Mouse (Mus musculus) stomach, embryonic 15.5 days (tissue): ENCODE results near the gene Bco2. TPM values are rescaled to one million over a fixed set of nuclear protein-coding genes. Genes with fewer than 3 reads are reported as not detected.

Experiments used
- ATAC-seq: fragments of 200-750 bp; cut with Nextera tagmentation; 2 replicates; pipeline ENCODE4 v1.8.0; 2017; ENCODE audit warnings: low read depth, moderate number of reproducible peaks, moderate TSS enrichment; ENCODE audit not compliant: insufficient read depth, low FRiP score
- H3K27ac ChIP-seq: fragments of 300-500 bp; sonication (generic); 2 replicates; pipeline ENCODE4 v1.5.1; 2015; ENCODE audit warnings: mild to moderate bottlenecking, inconsistent platforms
- H3K27me3 ChIP-seq: fragments of 300-500 bp; sonication (generic); replicated peaks from 2 replicates; pipeline ENCODE4 v1.6.1; 2015; ENCODE audit warnings: inconsistent platforms
- H3K36me3 ChIP-seq: fragments of 300-500 bp; sonication (generic); 2 replicates; pipeline ENCODE4 v1.6.1; 2015; ENCODE audit warnings: inconsistent platforms
- H3K4me1 ChIP-seq: fragments of 300-500 bp; sonication (generic); 2 replicates; pipeline ENCODE4 v1.6.1; 2015; ENCODE audit warnings: inconsistent platforms
- H3K4me2 ChIP-seq: fragments of 300-500 bp; sonication (generic); 2 replicates; pipeline ENCODE4 v1.6.1; 2015; ENCODE audit warnings: mild to moderate bottlenecking, inconsistent platforms
- H3K4me3 ChIP-seq: fragments of 300-500 bp; sonication (generic); replicated peaks from 2 replicates; pipeline ENCODE4 v1.5.1; 2015; ENCODE audit warnings: inconsistent platforms
- H3K9ac ChIP-seq: fragments of 300-500 bp; sonication (generic); 2 replicates; pipeline ENCODE4 v1.6.1; 2015; ENCODE audit warnings: inconsistent platforms
- H3K9me3 ChIP-seq: fragments of 300-500 bp; sonication (generic); 2 replicates; pipeline ENCODE4 v1.6.1; 2016; ENCODE audit warnings: inconsistent platforms
- WGBS: fragments of 180-500 bp; shearing (Covaris S2); methylation state at CpG from one replicate; pipeline ENCODE4 v1.1.7; 2015; 5-methylcytosine and 5-hydroxymethylcytosine counted together
- polyA plus RNA-seq: library from polyadenylated mRNA; unstranded; fragments of >200 nt; fragmentation: Nextera tagmentation; extraction: Ambion mirVana; gene quantifications from 2 replicates; pipeline ENCODE4 v1.2.1, GENCODE M21; 2015

The Bco2 gene
- polyA plus RNA-seq, 1 experiment from 2014 or later = 1.1 TPM

GRCm38 (mm10) chr9:50528293-50528892 is 26.6 kb downstream of the Bco2 start, which contains the start of gene Pts:
Gene Pts (minus strand): TSS chr9:50528724.
- peak within 1 kb of the TSS; percentile 69 for H3K4me2 ChIP-seq
- no peaks in the 10 kb centered on the region for H3K27me3 ChIP-seq
- under 1% methylated on average over 54 of the region's 54 CpGs for WGBS
- H3K9ac ChIP-seq = peak within 1 kb of the TSS; percentile 66; the same call in 1 of the 2 replicates
- no peaks in the 10 kb centered on the region for H3K36me3 ChIP-seq
- no peaks in the 10 kb centered on the region for H3K9me3 ChIP-seq
- peak within 1 kb of the TSS; percentile 71; the same call in 1 of the 2 replicates for H3K27ac ChIP-seq
- H3K4me3 ChIP-seq = peak within 1 kb of the TSS; percentile 88
- H3K4me1 ChIP-seq = peaks cover 10% of the 10 kb centered on the region
- ATAC-seq = peak; percentile 97

GRCm38 (mm10) chr9:50527860-50528259 is 27.1 kb downstream of the Bco2 start:
- Histone ChIP-seq H3K4me2 (peak overlapping the region; percentile 69), H3K36me3 (no peaks in the 10 kb centered on the region), H3K9me3 (no peaks in the 10 kb centered on the region), H3K4me1 (peaks cover 10% of the 10 kb centered on the region), H3K27ac (no peak overlapping the region), H3K9ac (peak overlapping the region; percentile 66; the same call in 1 of the 2 replicates), H3K27me3 (no peaks in the 10 kb centered on the region), H3K4me3 (peak overlapping the region; percentile 88)
- WGBS = 29% methylated on average over 7 of the region's 7 CpGs
- no peak for ATAC-seq

- H3K4me2 ChIP-seq = no peak overlapping the region
- no peak overlapping the region for H3K9ac ChIP-seq
- 75% methylated on average over 5 of the region's 5 CpGs for WGBS
- H3K27me3 ChIP-seq = no peaks in the 10 kb centered on the region
- H3K9me3 ChIP-seq = no peaks in the 10 kb centered on the region
- H3K27ac ChIP-seq = no peak overlapping the region
- ATAC-seq = no peak
- H3K4me1 ChIP-seq = peaks cover 10% of the 10 kb centered on the region
- H3K4me3 ChIP-seq = no peak overlapping the region
- no peaks in the 10 kb centered on the region for H3K36me3 ChIP-seq
Observed at GRCm38 (mm10) chr9:50525585-50525984, 29.4 kb downstream of the Bco2 start.

- H3K36me3 ChIP-seq = no peaks in the 10 kb centered on the region
- ATAC-seq = no peak
- no peak overlapping the region for H3K4me3 ChIP-seq
- peaks cover 10% of the 10 kb centered on the region for H3K4me1 ChIP-seq
- H3K9me3 ChIP-seq = no peaks in the 10 kb centered on the region
- H3K27ac ChIP-seq = no peak overlapping the region
- H3K9ac ChIP-seq = no peak overlapping the region
- H3K4me2 ChIP-seq = no peak overlapping the region
- H3K27me3 ChIP-seq = no peaks in the 10 kb centered on the region
- 89% methylated on average over 5 of the region's 5 CpGs for WGBS
Observed at GRCm38 (mm10) chr9:50524936-50525335, 30.0 kb downstream of the Bco2 start.

- Histone ChIP-seq H3K9me3 (no peaks in the 10 kb centered on the region), H3K4me2 (no peak overlapping the region), H3K4me1 (peaks cover 4% of the 10 kb centered on the region), H3K27me3 (no peaks in the 10 kb centered on the region), H3K27ac (no peak overlapping the region), H3K4me3 (no peak overlapping the region), H3K36me3 (no peaks in the 10 kb centered on the region), H3K9ac (no peak overlapping the region)
- 72% methylated on average over 5 of the region's 5 CpGs for WGBS
- ATAC-seq = no peak
Observed at GRCm38 (mm10) chr9:50522574-50522973, 32.4 kb downstream of the Bco2 start.

GRCm38 (mm10) chr9:50521562-50521961 is 33.4 kb downstream of the Bco2 start:
- H3K36me3 ChIP-seq = no peaks in the 10 kb centered on the region
- H3K27me3 ChIP-seq = no peaks in the 10 kb centered on the region
- H3K9me3 ChIP-seq = no peaks in the 10 kb centered on the region
- ATAC-seq = no peak
- no peak overlapping the region for H3K4me3 ChIP-seq
- H3K27ac ChIP-seq = no peak overlapping the region
- no peaks in the 10 kb centered on the region for H3K4me1 ChIP-seq
- 66% methylated on average over 2 of the region's 2 CpGs for WGBS
- no peak overlapping the region for H3K4me2 ChIP-seq
- no peak overlapping the region for H3K9ac ChIP-seq

- Histone ChIP-seq H3K4me2 (no peak overlapping the region), H3K4me3 (no peak overlapping the region), H3K9ac (no peak overlapping the region), H3K4me1 (no peaks in the 10 kb centered on the region), H3K9me3 (no peaks in the 10 kb centered on the region), H3K36me3 (no peaks in the 10 kb centered on the region), H3K27me3 (no peaks in the 10 kb centered on the region), H3K27ac (no peak overlapping the region)
- 86% methylated on average over 6 of the region's 6 CpGs for WGBS
- ATAC-seq = no peak
Observed at GRCm38 (mm10) chr9:50520748-50521147, 34.2 kb downstream of the Bco2 start.

GRCm38 (mm10) chr9:50518781-50519180 is 36.2 kb downstream of the Bco2 start:
- Histone ChIP-seq H3K27me3 (no peaks in the 10 kb centered on the region), H3K9me3 (no peaks in the 10 kb centered on the region), H3K9ac (no peak overlapping the region), H3K4me1 (no peaks in the 10 kb centered on the region), H3K4me2 (no peak overlapping the region), H3K36me3 (no peaks in the 10 kb centered on the region), H3K27ac (no peak overlapping the region), H3K4me3 (no peak overlapping the region)
- ATAC-seq = no peak
- 15% methylated on average over 2 of the region's 2 CpGs for WGBS

- Histone ChIP-seq H3K27me3 (no peaks in the 10 kb centered on the region), H3K27ac (no peak overlapping the region), H3K9ac (no peak overlapping the region), H3K9me3 (no peaks in the 10 kb centered on the region), H3K36me3 (no peaks in the 10 kb centered on the region), H3K4me1 (no peaks in the 10 kb centered on the region), H3K4me2 (no peak overlapping the region), H3K4me3 (no peak overlapping the region)
- no peak for ATAC-seq
- 72% methylated on average over 5 of the region's 5 CpGs for WGBS
Observed at GRCm38 (mm10) chr9:50515462-50515861, 39.5 kb downstream of the Bco2 start.

- WGBS = 47% methylated on average over 7 of the region's 7 CpGs
- Histone ChIP-seq H3K36me3 (no peaks in the 10 kb centered on the region), H3K27me3 (no peaks in the 10 kb centered on the region), H3K9ac (no peak overlapping the region), H3K4me3 (no peak overlapping the region), H3K4me1 (peaks cover 5% of the 10 kb centered on the region; the same call in 1 of the 2 replicates), H3K27ac (no peak overlapping the region), H3K9me3 (no peaks in the 10 kb centered on the region), H3K4me2 (no peak overlapping the region)
- ATAC-seq = no peak
Observed at GRCm38 (mm10) chr9:50507570-50507969, 47.4 kb downstream of the Bco2 start.

GRCm38 (mm10) chr9:50505405-50505804 is 49.6 kb downstream of the Bco2 start:
- Histone ChIP-seq H3K4me3 (no peak overlapping the region), H3K4me2 (0 out of 2 replicates have a peak overlapping the region, but pooled peaks have one; percentile 5), H3K36me3 (no peaks in the 10 kb centered on the region), H3K27me3 (no peaks in the 10 kb centered on the region), H3K9ac (no peak overlapping the region), H3K27ac (no peak overlapping the region), H3K9me3 (no peaks in the 10 kb centered on the region), H3K4me1 (peaks cover 5% of the 10 kb centered on the region; the same call in 1 of the 2 replicates)
- WGBS = 20% methylated on average over 6 of the region's 6 CpGs
- ATAC-seq = no peak

GRCm38 (mm10) chr9:50502949-50503348 is 52.0 kb downstream of the Bco2 start:
- H3K36me3 ChIP-seq = no peaks in the 10 kb centered on the region
- no peaks in the 10 kb centered on the region for H3K9me3 ChIP-seq
- WGBS = 80% methylated on average over 3 of the region's 3 CpGs

More at GRCm38 (mm10) chr9:50502949-50503348, 52.0 kb downstream of the Bco2 start:
- Histone ChIP-seq H3K27me3 (no peaks in the 10 kb centered on the region), H3K4me1 (peaks cover 5% of the 10 kb centered on the region; the same call in 1 of the 2 replicates), H3K9ac (no peak overlapping the region), H3K4me3 (no peak overlapping the region), H3K27ac (no peak overlapping the region), H3K4me2 (no peak overlapping the region)
- no peak for ATAC-seq
